Mouse (Mus musculus) cerebellum, postnatal 10 days (tissue): ENCODE measurements at regions not wholly inside any gene's neighbourhood (a gene's known extent, or its start where the extent isn't known, plus 50 kb on each side); places are given as distances from the start of the nearest gene placed in this dataset.
A peak's percentile ranks its signal among the peaks of the same experiment; 100 is the strongest.

Experiments used
- DNase-seq, 2 experiments: peaks; one replicate each; pipeline ENCODE4 v3.0.0; 2021; ENCODE audit warnings: mixed read lengths in 2 of 2

GRCm38 (mm10) chr3:150493433-150494045 is 944.1 kb upstream of the Adgrl4 start:
- DNase-seq = no peak

GRCm38 (mm10) chr3:150530966-150531365 is 906.7 kb upstream of the Adgrl4 start:
- DNase-seq = no peak

DNA sequence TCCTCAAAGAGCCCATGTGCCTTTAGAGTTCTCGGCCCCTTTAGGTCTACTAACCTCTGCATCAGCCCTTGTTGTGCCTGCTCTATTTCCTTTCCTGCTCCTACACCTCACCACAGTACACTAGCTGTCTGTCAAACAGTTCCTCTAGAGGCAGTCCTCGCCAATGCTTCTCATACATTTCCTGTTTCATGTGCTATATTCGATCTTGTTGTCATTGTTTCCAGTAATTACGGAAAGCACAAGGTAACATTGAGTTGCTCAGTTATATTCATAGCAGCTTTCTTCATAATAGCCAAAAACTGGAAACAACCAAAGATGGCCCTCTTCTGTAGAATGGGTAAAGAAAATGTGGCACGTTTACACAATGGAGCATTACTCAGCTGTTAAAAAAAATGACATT is 894.6 kb upstream of the Adgrl4 start:
- DNase-seq = no peak

DNA sequence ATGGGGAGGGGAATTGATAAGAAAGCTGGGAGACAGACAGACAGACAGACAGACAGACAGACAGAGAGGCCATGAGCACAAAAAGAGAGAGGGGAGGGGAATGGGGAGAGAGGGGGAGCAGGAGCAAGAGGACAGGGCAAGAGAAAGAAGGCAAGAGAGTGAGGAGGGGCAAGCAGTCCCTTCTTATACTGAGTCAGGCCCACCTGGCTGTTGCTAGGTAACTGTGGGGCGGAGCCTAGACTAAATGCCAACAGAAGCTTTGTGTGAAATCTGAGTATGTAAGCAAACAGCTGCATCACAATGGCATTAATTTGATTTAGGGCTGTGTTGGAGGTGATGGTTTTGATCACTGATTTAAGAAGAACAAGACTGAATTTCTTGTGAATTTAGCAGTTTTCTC is 849.2 kb upstream of the Adgrl4 start:
- no peak for DNase-seq

DNA sequence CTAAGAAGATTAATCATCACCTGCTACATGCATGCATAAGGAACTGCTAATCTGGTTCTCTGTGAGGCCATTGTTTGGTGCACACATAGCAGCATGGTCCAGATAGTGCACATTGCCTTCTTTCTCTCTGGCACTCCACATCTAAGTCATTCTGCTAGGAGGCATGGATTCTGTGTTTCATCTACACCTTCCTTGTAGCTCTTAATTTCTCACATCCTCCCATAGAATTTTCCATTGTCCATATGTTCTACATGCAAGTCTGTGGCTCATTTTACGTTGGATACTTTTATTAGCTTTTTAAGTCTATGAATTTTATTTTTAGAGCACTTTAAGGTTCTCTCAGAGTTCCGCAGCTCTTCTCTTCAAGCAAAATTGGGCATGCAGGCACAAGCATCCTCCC is 846.7 kb upstream of the Adgrl4 start:
- DNase-seq = no peak

DNA sequence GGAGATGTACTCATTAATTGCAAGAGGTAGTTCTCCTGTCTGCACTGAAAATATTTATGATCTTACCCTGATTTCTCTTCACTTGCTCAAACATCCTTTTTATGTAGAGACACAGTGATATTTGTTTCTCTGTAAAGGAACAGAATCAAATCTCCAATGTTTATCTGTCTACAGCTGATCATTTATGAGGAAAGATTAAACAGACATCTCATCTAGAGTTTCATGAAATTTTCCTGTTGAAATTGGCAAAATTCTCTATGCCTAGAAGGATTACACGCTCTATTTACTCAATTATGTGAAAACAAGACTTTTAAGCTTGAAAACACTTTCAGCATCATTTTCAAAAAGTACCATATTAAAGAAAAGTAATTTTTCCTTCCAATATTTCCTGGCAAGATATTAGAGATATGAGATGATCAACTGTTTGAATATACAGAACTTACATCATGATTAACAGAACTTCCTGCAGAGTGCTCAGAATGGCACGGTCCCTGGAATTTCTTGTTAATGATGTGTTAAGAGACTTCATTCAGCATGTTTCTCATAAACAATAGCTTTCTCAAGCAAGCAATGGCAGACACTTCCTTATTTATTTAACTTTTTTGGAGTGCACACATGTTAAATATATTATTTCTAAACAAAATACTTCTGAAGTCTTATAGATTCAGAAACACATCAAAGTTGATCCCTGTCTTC is 834.1 kb upstream of the Adgrl4 start:
- DNase-seq = no peak

GRCm38 (mm10) chr3:150610681-150611101 is 827.0 kb upstream of the Adgrl4 start:
- peak; percentile 87 to 91 for DNase-seq

- no peak for DNase-seq
Observed at GRCm38 (mm10) chr3:150637544-150637943, 800.1 kb upstream of the Adgrl4 start.

DNA sequence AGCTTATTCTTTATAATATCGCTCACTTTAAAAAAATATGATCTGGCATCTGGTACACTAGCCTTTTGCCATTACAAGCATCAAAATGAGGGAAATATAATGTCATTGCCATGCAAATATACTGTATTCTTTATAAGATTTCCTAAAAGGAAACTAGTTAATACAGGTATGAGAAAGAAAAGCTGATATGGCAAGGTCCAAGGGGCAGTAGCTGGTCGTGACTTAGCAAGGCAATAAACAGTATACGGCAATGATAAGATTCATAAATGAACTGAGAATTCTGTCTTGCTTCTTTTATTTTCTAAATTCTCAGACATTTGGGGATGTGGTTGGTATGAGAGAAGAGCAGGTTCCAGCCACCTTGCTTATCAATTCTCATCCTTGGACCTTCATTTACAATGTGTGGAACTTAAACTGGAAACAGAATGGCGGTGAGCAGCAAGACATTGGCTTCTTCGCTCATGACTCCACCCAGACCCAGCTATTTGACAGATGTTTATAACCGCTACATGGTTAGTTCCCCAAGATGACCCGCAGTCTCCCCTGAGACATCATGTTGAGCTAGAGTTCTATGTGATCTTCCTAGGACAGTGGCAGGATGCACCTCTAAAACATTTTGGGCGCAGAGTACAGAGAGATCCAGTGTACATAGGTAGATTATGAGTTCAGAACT is 797.5 kb upstream of the Adgrl4 start:
- no peak for DNase-seq

DNA sequence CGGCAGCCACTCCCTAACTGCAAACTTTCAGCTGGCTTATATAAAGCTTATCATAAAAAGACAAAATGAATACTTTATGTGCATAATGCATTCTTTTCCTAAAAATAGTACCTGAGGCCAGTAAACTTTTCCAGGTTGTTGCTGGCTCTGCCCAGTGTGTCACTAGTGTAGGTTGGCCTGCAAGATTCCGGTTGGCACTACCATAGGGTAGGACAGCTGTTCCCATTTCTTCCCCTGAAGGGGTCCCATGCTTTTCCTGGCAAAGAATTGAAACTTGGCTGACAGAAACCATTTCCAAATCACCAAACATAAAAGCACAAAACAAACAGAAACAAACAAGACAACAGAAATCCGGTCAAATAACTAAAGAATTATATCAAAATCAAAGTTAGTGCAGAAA is 789.6 kb upstream of the Adgrl4 start:
- peak; percentile 54 to 67 for DNase-seq

GRCm38 (mm10) chr3:150649783-150650565 is 787.7 kb upstream of the Adgrl4 start:
- DNase-seq = peak; percentile 7 to 15

DNA sequence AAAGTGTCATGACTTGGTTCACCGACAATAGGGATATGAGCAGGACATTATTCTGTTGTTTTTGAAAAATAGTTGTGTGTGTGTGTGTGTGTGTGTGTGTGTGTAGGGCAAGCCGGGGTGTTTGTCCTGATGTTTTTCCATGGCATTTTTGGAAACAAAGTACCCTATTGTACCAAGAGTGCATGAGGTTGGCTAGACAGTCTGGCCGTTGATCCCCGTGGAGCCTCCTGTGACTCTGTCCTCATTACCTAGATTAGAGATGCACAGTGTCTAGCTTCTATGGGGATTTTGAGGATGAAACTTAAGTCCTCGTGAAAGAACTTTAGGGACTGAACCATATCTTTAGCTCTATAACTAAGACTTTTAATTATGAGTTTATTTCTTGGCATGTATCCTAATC is 741.9 kb upstream of the Adgrl4 start:
- no peak for DNase-seq

- DNase-seq = no peak
Observed at GRCm38 (mm10) chr3:150699990-150700389, 737.7 kb upstream of the Adgrl4 start.
